Mouse (Mus musculus): ENCODE results near the gene Mypn. TPM values are rescaled to one million over a fixed set of nuclear protein-coding genes. Genes with fewer than 3 reads are reported as not detected.

Gene Mypn
- polyA plus RNA-seq, 1 experiment from 2014 or later, result 0.15 TPM

GRCm38 (mm10) chr10:63182177-63182768, 21.5 kb downstream of the Mypn start:
- Histone ChIP-seq H3K4me1 (no peaks in the 10 kb centered on the region), H3K27me3 (ENCODE audit: low read depth, poor library complexity, severe bottlenecking) (no peaks in the 10 kb centered on the region), H3K27ac (replicated peaks) (no peak overlapping the region), H3K4me3 (no peak overlapping the region), H3K36me3 (no peaks in the 10 kb centered on the region), H3K9me3 (replicated peaks) (no peaks in the 10 kb centered on the region)
- no peak for DNase-seq (ENCODE audit: low spot score)
- 75% methylated on average over 5 of the region's 5 CpGs for WGBS

DNA sequence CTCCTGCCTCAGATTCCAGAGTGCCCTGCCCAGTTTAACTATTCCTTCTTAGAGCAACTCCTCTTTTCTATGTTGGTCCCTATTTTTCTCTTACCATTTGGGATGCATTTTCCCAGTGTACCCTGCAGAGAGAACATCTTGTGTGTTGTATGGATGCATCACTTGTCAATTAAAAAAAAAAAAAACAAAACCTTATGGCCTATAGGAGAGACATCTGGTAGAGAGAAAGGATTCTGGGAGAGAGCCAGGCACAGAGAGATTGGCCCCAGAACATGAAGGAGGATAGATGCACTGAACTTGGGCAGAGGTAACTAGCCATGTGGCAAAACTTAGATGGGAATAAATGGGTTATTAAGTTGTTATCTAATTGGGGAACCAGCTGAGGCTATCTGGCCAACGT, 22.6 kb downstream of the Mypn start:
- H3K4me1 ChIP-seq, result no peaks in the 10 kb centered on the region
- H3K27me3 ChIP-seq (ENCODE audit: low read depth, poor library complexity, severe bottlenecking), result no peaks in the 10 kb centered on the region
- no peaks in the 10 kb centered on the region for H3K36me3 ChIP-seq
- H3K4me3 ChIP-seq, result no peak overlapping the region
- no peak for DNase-seq (ENCODE audit: low spot score)
- no peak overlapping the region for H3K27ac ChIP-seq (replicated peaks)
- no peaks in the 10 kb centered on the region for H3K9me3 ChIP-seq (replicated peaks)
- 89% methylated on average over 1 of the region's 1 CpGs for WGBS

DNA sequence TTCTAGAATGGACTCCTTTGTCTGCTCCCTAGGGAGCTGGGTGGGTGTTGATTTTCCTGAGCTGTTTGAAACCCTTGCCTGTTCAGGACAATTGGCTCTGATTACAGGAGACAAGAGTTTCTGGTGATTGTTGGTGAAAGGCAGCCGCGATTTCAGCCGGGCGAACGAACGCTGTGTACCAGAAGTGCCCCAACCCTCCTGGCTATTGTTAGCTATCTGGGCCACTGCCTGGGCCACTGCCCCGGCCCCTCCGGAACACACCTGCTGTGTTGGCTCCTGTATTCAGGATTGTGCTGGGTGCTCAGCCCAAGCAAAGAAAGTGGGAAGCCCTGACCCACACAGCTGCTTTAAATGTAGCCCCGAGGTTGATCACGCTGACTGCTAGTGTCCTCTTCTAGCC, 24.2 kb downstream of the Mypn start:
- Histone ChIP-seq H3K4me1 (peaks cover 9% of the 10 kb centered on the region), H3K27ac (replicated peaks) (no peak overlapping the region), H3K4me3 (no peak overlapping the region), H3K27me3 (ENCODE audit: low read depth, poor library complexity, severe bottlenecking) (no peaks in the 10 kb centered on the region), H3K36me3 (no peaks in the 10 kb centered on the region), H3K9me3 (replicated peaks) (no peaks in the 10 kb centered on the region)
- 84% methylated on average over 10 of the region's 10 CpGs for whole genome bisulfite sequencing
- DNase-seq (ENCODE audit: low spot score), result no peak

- no peaks in the 10 kb centered on the region for H3K36me3 ChIP-seq
- H3K9me3 ChIP-seq (replicated peaks), result no peaks in the 10 kb centered on the region
- DNase-seq (ENCODE audit: low spot score), result no peak
- no peak overlapping the region for H3K4me3 ChIP-seq
- no peak overlapping the region for H3K27ac ChIP-seq (replicated peaks)
- H3K27me3 ChIP-seq (ENCODE audit: low read depth, poor library complexity, severe bottlenecking), result no peaks in the 10 kb centered on the region
- H3K4me1 ChIP-seq, result peaks cover 15% of the 10 kb centered on the region
- WGBS, result 86% methylated on average over 2 of the region's 2 CpGs
Measured at GRCm38 (mm10) chr10:63178318-63178717, 25.4 kb downstream of the Mypn start.

GRCm38 (mm10) chr10:63177286-63178140, 26.2 kb downstream of the Mypn start:
- H3K27ac ChIP-seq (replicated peaks), result no peak overlapping the region
- H3K4me3 ChIP-seq, result no peak overlapping the region
- 84% methylated on average over 21 of the region's 21 CpGs for WGBS
- DNase-seq (ENCODE audit: low spot score), result no peak
- no peaks in the 10 kb centered on the region for H3K27me3 ChIP-seq (ENCODE audit: low read depth, poor library complexity, severe bottlenecking)
- peaks cover 15% of the 10 kb centered on the region for H3K4me1 ChIP-seq
- H3K36me3 ChIP-seq, result no peaks in the 10 kb centered on the region
- H3K9me3 ChIP-seq (replicated peaks), result no peaks in the 10 kb centered on the region

DNA sequence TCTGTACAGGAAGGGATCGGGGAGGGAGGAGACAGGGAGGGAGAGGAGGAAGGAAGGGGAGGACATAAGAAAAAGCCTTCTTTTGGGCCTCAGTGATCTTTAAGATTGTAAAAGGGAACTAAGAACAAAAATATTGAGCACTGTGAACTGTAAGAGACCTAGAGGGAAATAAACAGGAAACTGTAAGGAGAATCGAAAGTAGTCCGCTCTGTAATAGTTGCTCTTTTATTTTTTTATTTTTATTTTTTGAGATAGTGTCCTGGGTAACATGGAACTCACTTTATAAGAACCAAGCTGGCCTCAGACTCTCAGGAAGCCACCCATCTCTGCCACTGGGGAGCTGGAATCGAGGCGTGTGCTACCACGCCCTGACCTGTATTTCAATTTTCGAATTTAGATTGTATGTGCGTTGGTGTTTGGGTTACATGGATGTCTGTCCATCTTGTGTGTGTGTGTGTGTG, 27.3 kb downstream of the Mypn start:
- Histone ChIP-seq H3K4me1 (peaks cover 15% of the 10 kb centered on the region), H3K9me3 (replicated peaks) (no peaks in the 10 kb centered on the region), H3K27me3 (ENCODE audit: low read depth, poor library complexity, severe bottlenecking) (no peaks in the 10 kb centered on the region), H3K27ac (replicated peaks) (no peak overlapping the region), H3K36me3 (no peaks in the 10 kb centered on the region), H3K4me3 (no peak overlapping the region)
- DNase-seq (ENCODE audit: low spot score), result no peak
- 92% methylated on average over 8 of the region's 8 CpGs for WGBS

DNA sequence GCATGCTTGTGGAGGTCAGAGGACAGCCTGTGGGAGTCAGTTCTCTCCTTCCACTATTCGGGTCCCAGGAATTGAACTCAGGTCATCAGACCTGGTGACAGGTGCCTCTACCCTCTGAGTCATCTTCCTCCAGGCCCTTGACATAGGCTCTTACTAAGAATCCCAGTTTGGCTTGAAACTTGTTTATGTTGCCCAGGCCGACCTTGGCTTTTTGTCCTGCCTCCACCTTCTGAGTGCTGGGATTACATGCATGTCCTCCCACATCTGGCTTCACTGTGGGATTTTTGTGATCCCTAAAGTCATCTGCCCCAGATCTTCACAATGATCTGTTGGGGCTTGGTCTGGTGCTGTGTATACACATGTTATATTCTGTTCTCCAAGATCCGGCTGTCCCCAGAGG, 31.7 kb downstream of the Mypn start:
- H3K4me3 ChIP-seq, result no peak overlapping the region
- H3K27ac ChIP-seq (replicated peaks), result no peak overlapping the region
- DNase-seq (ENCODE audit: low spot score), result no peak
- H3K4me1 ChIP-seq, result peaks cover 15% of the 10 kb centered on the region
- WGBS, result 84% methylated on average over 3 of the region's 3 CpGs
- no peaks in the 10 kb centered on the region for H3K27me3 ChIP-seq (ENCODE audit: low read depth, poor library complexity, severe bottlenecking)
- no peaks in the 10 kb centered on the region for H3K9me3 ChIP-seq (replicated peaks)
- no peaks in the 10 kb centered on the region for H3K36me3 ChIP-seq

DNA sequence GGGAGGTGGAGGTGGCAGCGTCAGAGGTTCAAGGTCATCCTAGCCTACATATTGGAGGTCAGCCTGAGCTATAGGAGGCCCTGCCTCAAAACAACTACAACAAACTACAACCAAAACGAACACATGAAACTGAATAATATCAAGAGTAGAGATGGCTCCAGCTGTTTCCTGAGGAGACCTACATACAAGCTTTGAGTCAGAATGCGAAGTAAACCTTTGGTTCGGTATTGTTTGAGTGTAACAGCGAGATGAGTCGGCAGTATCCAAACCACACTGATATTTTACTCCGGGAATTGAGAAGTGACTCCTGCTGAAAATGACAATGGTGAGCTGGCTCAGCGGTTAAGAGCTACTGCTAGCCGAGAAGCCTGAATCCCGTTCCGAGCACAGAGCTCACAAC, 34.2 kb downstream of the Mypn start:
- Histone ChIP-seq H3K27me3 (ENCODE audit: low read depth, poor library complexity, severe bottlenecking) (no peaks in the 10 kb centered on the region), H3K4me3 (no peak overlapping the region), H3K4me1 (0 out of 2 replicates have a peak, but pooled peaks cover 5% of the 10 kb centered on the region), H3K36me3 (no peaks in the 10 kb centered on the region), H3K9me3 (replicated peaks) (no peaks in the 10 kb centered on the region), H3K27ac (replicated peaks) (no peak overlapping the region)
- no peak for DNase-seq (ENCODE audit: low spot score)
- 91% methylated on average over 11 of the region's 11 CpGs for WGBS

DNA sequence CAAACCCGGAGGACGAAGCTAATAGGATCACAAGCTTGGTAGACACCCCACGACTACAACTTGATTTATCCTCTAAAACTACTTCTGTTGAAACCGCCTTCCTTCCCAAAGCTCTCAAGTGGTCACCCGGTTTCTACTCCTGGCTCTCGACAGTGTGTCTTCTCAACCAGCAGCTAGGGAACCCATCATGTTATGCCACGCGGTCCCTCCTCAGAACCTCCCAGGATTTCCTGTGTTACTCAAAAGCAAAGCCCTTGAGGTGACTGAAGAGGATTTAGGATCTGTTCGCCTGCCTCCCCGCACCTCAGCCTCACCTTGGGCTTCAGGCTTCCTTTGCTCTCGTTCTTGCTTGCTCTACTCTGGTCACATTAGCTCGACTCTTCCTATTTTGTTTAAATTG, 35.6 kb downstream of the Mypn start:
- Histone ChIP-seq H3K9me3 (replicated peaks) (no peaks in the 10 kb centered on the region), H3K27ac (replicated peaks) (no peak overlapping the region), H3K36me3 (no peaks in the 10 kb centered on the region), H3K4me1 (no peaks in the 10 kb centered on the region), H3K4me3 (no peak overlapping the region), H3K27me3 (ENCODE audit: low read depth, poor library complexity, severe bottlenecking) (no peaks in the 10 kb centered on the region)
- no peak for DNase-seq (ENCODE audit: low spot score)
- WGBS, result 91% methylated on average over 12 of the region's 12 CpGs

DNA sequence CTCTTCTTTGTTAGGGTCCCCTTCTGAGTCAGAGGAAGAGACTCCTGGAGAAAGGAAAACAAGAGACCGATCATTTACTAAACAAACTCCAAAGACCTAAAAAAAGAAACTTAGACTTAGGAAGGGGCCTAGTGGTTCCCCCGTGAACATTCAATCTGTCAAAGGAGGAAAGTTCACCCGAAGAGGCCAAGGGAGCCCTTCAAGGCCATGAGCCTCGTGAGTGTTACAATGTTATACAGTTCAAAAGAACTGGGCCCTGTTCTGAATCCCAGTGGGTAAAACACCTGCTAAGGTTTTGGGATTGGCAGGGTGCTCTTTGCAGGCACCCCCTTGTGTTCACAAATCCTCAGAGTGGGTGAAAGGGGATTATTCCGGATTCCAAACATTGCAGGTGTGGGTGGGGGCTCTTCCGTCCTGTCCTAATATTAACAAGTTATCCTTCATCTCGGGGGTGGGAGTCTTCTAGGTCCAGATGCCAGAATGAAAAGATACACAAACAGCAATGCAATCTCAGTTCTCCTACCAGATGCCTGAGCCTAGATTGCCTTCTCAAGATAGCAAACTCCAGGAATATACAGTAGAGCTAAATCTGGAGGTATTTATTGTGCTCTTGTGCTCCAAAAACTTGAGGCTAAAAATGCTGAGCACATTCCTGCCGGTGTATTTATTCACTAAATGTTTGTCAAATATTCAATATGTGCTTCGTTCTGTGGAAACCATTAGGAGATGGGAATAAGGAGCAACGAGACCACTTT, 36.3 kb downstream of the Mypn start:
- H3K27me3 ChIP-seq (ENCODE audit: low read depth, poor library complexity, severe bottlenecking), result no peaks in the 10 kb centered on the region
- H3K36me3 ChIP-seq, result no peaks in the 10 kb centered on the region
- no peak overlapping the region for H3K27ac ChIP-seq (replicated peaks)
- no peak overlapping the region for H3K4me3 ChIP-seq
- H3K9me3 ChIP-seq (replicated peaks), result no peaks in the 10 kb centered on the region
- WGBS, result 91% methylated on average over 10 of the region's 10 CpGs
- no peaks in the 10 kb centered on the region for H3K4me1 ChIP-seq
- no peak for DNase-seq (ENCODE audit: low spot score)

DNA sequence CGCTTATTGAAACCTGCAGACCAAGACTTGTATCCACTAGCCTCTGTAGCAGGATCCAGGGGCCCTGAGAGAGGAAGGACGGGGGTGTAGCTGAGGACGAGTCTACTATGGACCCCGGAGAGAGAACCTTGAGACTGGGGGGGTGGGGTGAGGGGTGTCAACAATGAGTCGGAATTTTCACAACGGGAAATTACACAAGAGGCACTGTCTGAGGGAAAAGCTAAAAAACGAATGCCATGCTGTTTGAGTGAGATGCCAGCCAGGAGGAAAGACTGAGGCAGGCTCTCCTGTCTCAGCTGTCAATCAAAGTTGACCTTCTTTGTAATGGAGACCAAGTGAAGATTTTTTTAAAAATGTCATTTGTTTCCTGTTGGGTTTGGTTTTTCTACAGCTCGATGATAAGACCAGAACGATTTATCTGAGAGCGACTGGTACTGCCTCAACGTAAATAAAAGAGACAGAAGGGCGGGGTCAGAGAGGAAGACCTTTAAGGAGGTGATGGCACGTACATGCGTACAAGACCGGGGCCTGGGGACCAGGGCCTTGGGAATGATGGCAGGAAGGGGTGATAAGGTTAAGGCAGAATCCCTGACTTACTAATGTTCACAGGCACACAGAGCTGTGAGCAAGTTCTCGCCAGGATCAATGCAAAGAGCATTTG, 37.9 kb downstream of the Mypn start:
- Histone ChIP-seq H3K4me3 (no peak overlapping the region), H3K27me3 (ENCODE audit: low read depth, poor library complexity, severe bottlenecking) (no peaks in the 10 kb centered on the region), H3K9me3 (replicated peaks) (no peaks in the 10 kb centered on the region), H3K36me3 (no peaks in the 10 kb centered on the region), H3K27ac (replicated peaks) (no peak overlapping the region), H3K4me1 (0 out of 2 replicates have a peak, but pooled peaks cover 2% of the 10 kb centered on the region)
- DNase-seq (ENCODE audit: low spot score), result no peak
- 86% methylated on average over 16 of the region's 16 CpGs for WGBS

DNA sequence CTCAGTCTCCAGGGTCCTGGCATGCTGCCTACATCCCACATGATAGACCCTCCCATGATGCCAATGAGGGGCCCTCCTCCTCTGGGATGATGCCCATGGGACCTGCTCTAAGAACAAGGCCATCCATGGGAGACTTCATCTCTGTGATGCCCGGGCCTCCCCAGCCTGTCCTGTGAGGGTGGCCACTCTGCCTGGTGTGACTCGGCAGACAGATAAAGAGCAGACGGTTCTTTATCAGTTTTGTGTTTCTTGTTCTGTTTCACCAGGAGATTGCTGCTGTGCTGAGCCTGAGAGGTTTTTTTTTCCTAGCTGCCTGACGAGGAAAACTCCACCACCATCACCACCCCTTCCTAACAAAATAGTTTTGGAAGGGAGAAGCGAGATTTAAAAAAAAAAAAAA, 42.5 kb downstream of the Mypn start:
- Histone ChIP-seq H3K27ac (replicated peaks) (no peak overlapping the region), H3K36me3 (no peaks in the 10 kb centered on the region), H3K4me3 (no peak overlapping the region), H3K4me1 (0 out of 2 replicates have a peak, but pooled peaks cover 2% of the 10 kb centered on the region), H3K27me3 (ENCODE audit: low read depth, poor library complexity, severe bottlenecking) (no peaks in the 10 kb centered on the region), H3K9me3 (replicated peaks) (no peaks in the 10 kb centered on the region)
- 76% methylated on average over 5 of the region's 5 CpGs for WGBS
- no peak for DNase-seq (ENCODE audit: low spot score)
